Mouse (Mus musculus): ENCODE measurements around the gene Dntt.

The Dntt gene

GRCm38 (mm10) chr19:41029219-41029618 is at the start of gene Dntt:
Dntt (plus strand) TSS chr19:41029275.
- no peak for DNase-seq (ENCODE audit: low read depth)

- no peak for DNase-seq (ENCODE audit: low read depth)
Measured at GRCm38 (mm10) chr19:40980671-40981070, 48.4 kb upstream of the Dntt start.

GRCm38 (mm10) chr19:40984536-40984935 is 44.5 kb upstream of the Dntt start:
- DNase-seq (ENCODE audit: low read depth): no peak

- no peak for DNase-seq (ENCODE audit: low read depth)
Measured at GRCm38 (mm10) chr19:40988856-40989255, 40.2 kb upstream of the Dntt start.

- no peak for DNase-seq (ENCODE audit: low read depth)
Measured at GRCm38 (mm10) chr19:40989961-40990600, 39.0 kb upstream of the Dntt start.

- no peak for DNase-seq (ENCODE audit: low read depth)
Measured at GRCm38 (mm10) chr19:40990781-40991343, 38.2 kb upstream of the Dntt start.

GRCm38 (mm10) chr19:40991626-40992025 is 37.4 kb upstream of the Dntt start:
- DNase-seq (ENCODE audit: low read depth): no peak

- no peak for DNase-seq (ENCODE audit: low read depth)
Measured at GRCm38 (mm10) chr19:40992096-40992495, 37.0 kb upstream of the Dntt start.

- DNase-seq (ENCODE audit: low read depth): no peak
Measured at GRCm38 (mm10) chr19:40992517-40993044, 36.5 kb upstream of the Dntt start.

GRCm38 (mm10) chr19:40993356-40993755 is 35.7 kb upstream of the Dntt start:
- no peak for DNase-seq (ENCODE audit: low read depth)

- peak; percentile 40 for DNase-seq (ENCODE audit: low read depth)
Measured at GRCm38 (mm10) chr19:40994057-40994585, 35.0 kb upstream of the Dntt start, which contains the start of gene Blnk. Blnk (minus strand) TSS chr19:40994535.

GRCm38 (mm10) chr19:40994911-40995310 is 34.2 kb upstream of the Dntt start:
- no peak for DNase-seq (ENCODE audit: low read depth)

GRCm38 (mm10) chr19:40995449-40996401 is 33.4 kb upstream of the Dntt start:
- peak; percentile 27 for DNase-seq (ENCODE audit: low read depth)

GRCm38 (mm10) chr19:40996722-40997121 is 32.4 kb upstream of the Dntt start:
- DNase-seq (ENCODE audit: low read depth): no peak

GRCm38 (mm10) chr19:40998469-40999170 is 30.5 kb upstream of the Dntt start:
- no peak for DNase-seq (ENCODE audit: low read depth)

- no peak for DNase-seq (ENCODE audit: low read depth)
Measured at GRCm38 (mm10) chr19:40999569-40999968, 29.5 kb upstream of the Dntt start.

- no peak for DNase-seq (ENCODE audit: low read depth)
Measured at GRCm38 (mm10) chr19:41003694-41004315, 25.3 kb upstream of the Dntt start.

- DNase-seq (ENCODE audit: low read depth): no peak
Measured at GRCm38 (mm10) chr19:41006621-41007020, 22.5 kb upstream of the Dntt start.

GRCm38 (mm10) chr19:41007326-41007725 is 21.7 kb upstream of the Dntt start:
- no peak for DNase-seq (ENCODE audit: low read depth)

GRCm38 (mm10) chr19:41007733-41008132 is 21.3 kb upstream of the Dntt start:
- no peak for DNase-seq (ENCODE audit: low read depth)
